Mouse (Mus musculus) CH12.LX (cell line): ENCODE results near the gene Wdr95.

ENCODE experiments used
- CHD2 ChIP-seq: IDR thresholded peaks from 2 replicates; pipeline ENCODE4 v1.6.1; 2011; ENCODE audit warnings: low read length, improper control_type of control experiment
- CTCF ChIP-seq, 2 experiments: IDR thresholded peaks in 1 of 2; conservative IDR thresholded peaks in 1 of 2; 2 replicates each; pipeline ENCODE4 v1.5.1; 2011 to 2012; ENCODE audit warnings: low read depth in 2 of 2, low read length in 2 of 2, improper control_type of control experiment in 1 of 2, inconsistent platforms in 1 of 2, mild to moderate bottlenecking in 1 of 2, moderate library complexity in 1 of 2
- ELF1 ChIP-seq: IDR thresholded peaks from 2 replicates; pipeline ENCODE4 v1.6.1; 2014; ENCODE audit warnings: low read depth, mild to moderate bottlenecking, inconsistent platforms, low read length, improper control_type of control experiment
- MAFK ChIP-seq: IDR thresholded peaks from 2 replicates; pipeline ENCODE4 v1.6.1; 2011; ENCODE audit warnings: low read length, improper control_type of control experiment; ENCODE audit not compliant: insufficient replicate concordance
- MEF2A ChIP-seq: IDR thresholded peaks from 2 replicates; pipeline ENCODE4 v1.6.1; 2014; ENCODE audit warnings: low read depth, mild to moderate bottlenecking, inconsistent platforms, low read length, improper control_type of control experiment, borderline replicate concordance
- NELFE ChIP-seq: IDR thresholded peaks from 2 replicates; pipeline ENCODE4 v1.6.1; 2011; ENCODE audit warnings: low read depth, low read length, improper control_type of control experiment
- POLR2A ChIP-seq: IDR thresholded peaks from 2 replicates; pipeline ENCODE4 v1.6.1; 2011; ENCODE audit warnings: low read depth, mild to moderate bottlenecking, improper control_type of control experiment, low read length
- SMC3 ChIP-seq: IDR thresholded peaks from 2 replicates; pipeline ENCODE4 v1.6.1; 2011; ENCODE audit warnings: low read depth, low read length, improper control_type of control experiment
- ZC3H11A ChIP-seq: IDR thresholded peaks from 2 replicates; pipeline ENCODE4 v1.6.1; 2012; ENCODE audit warnings: low read depth, mild to moderate bottlenecking, inconsistent platforms, low read length, improper control_type of control experiment

DNA sequence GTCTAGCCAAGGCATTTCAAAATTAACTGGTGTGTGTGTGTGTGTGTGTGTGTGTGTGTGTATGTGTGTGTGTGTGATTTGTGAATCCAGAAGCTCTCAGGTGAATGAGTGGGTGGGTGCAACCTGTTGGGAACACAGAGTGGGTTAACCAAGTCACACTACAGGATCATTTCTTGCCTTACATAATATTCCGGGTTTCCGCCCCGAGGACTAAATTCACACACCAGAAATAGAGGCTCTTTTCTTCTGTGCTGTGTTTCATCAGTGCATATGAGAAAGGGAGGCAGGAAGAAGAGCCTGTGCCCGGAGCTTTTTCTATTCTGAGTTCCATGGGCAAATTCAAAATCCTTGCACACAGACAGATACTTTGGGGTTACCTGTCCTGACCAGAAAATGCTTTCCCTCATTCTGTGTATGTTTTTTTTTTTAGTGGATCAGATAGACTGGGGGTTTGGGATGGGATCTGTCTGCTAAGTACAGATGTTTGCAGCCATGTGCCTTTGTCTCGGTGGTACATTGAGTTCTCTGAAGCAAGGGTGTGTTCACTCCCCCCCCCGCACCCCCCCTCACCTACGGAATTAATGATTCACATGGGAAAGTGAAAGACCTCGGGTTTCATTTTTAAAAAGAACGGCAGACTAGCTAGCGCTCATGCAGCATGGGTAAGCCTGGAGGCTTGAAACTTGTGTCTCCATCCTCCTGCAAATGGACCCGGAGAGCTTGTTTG lies 114.5 kb downstream of the Wdr95 start:
- no peak for TF ChIP-seq CHD2
- TF ChIP-seq ELF1, result no peak
- TF ChIP-seq CTCF (conservative IDR thresholded peaks at IDR 0.05 in 1 of 2, IDR thresholded peaks at IDR 0.05 in 1 of 2; ENCODE audit: low read depth in 2 of 2, low read length in 2 of 2), result no peak
- TF ChIP-seq POLR2A, result no peak; the same call in 1 of the 2 replicates
- TF ChIP-seq SMC3, result no peak
- no peak for TF ChIP-seq MEF2A
- TF ChIP-seq ZC3H11A, result no peak
- no peak for TF ChIP-seq MAFK
- no peak for TF ChIP-seq NELFE
